Mouse (Mus musculus): ENCODE data around the gene Tmcc1. TPM values are rescaled to one million over a fixed set of nuclear protein-coding genes. Genes with fewer than 3 reads are reported as not detected.

Tmcc1 gene
- total RNA-seq, 2 experiments from 2014 or later = 9.7 to 11.4 TPM

- ATAC-seq (replicated peaks; ENCODE audit: poor library complexity) = peak; percentile 81
These were observed 198.3 kb downstream of the Tmcc1 start, which contains the start of gene Plxnd1 for GRCm38 (mm10) chr6:115994877-115995520. Gene Plxnd1 (minus strand): TSS chr6:115995005.

- peak; percentile 3; the same call in 1 of the 2 replicates for ATAC-seq (replicated peaks; ENCODE audit: poor library complexity)
These were observed 199.0 kb downstream of the Tmcc1 start for GRCm38 (mm10) chr6:115994146-115994876.

GRCm38 (mm10) chr6:115993463-115994145 lies 199.7 kb downstream of the Tmcc1 start:
- no peak for ATAC-seq (replicated peaks; ENCODE audit: poor library complexity)

- no peak for ATAC-seq (replicated peaks; ENCODE audit: poor library complexity)
These were observed 200.3 kb downstream of the Tmcc1 start for GRCm38 (mm10) chr6:115992981-115993380.

GRCm38 (mm10) chr6:115991881-115992620 lies 201.2 kb downstream of the Tmcc1 start:
- ATAC-seq (replicated peaks; ENCODE audit: poor library complexity) = no peak

- ATAC-seq (replicated peaks; ENCODE audit: poor library complexity) = no peak
These were observed 202.0 kb downstream of the Tmcc1 start for GRCm38 (mm10) chr6:115991108-115991880.

- no peak for ATAC-seq (replicated peaks; ENCODE audit: poor library complexity)
These were observed 202.8 kb downstream of the Tmcc1 start for GRCm38 (mm10) chr6:115990479-115990878.

- ATAC-seq (replicated peaks; ENCODE audit: poor library complexity) = no peak
These were observed 203.2 kb downstream of the Tmcc1 start for GRCm38 (mm10) chr6:115990056-115990455.

- no peak for ATAC-seq (replicated peaks; ENCODE audit: poor library complexity)
These were observed 203.7 kb downstream of the Tmcc1 start for GRCm38 (mm10) chr6:115989607-115990006.

- no peak for ATAC-seq (replicated peaks; ENCODE audit: poor library complexity)
These were observed 204.3 kb downstream of the Tmcc1 start for GRCm38 (mm10) chr6:115989032-115989431.

- peak; percentile 22 for ATAC-seq (replicated peaks; ENCODE audit: poor library complexity)
These were observed 206.1 kb downstream of the Tmcc1 start for GRCm38 (mm10) chr6:115987096-115987747.

- ATAC-seq (replicated peaks; ENCODE audit: poor library complexity) = no peak
These were observed 206.7 kb downstream of the Tmcc1 start for GRCm38 (mm10) chr6:115986472-115987095.

GRCm38 (mm10) chr6:115985622-115986021 lies 207.7 kb downstream of the Tmcc1 start:
- ATAC-seq (replicated peaks; ENCODE audit: poor library complexity) = no peak

- ATAC-seq (replicated peaks; ENCODE audit: poor library complexity) = no peak
These were observed 208.7 kb downstream of the Tmcc1 start for GRCm38 (mm10) chr6:115984580-115984979.

- ATAC-seq (replicated peaks; ENCODE audit: poor library complexity) = no peak
These were observed 209.8 kb downstream of the Tmcc1 start for GRCm38 (mm10) chr6:115983306-115984038.

GRCm38 (mm10) chr6:115982889-115983288 lies 210.4 kb downstream of the Tmcc1 start:
- ATAC-seq (replicated peaks; ENCODE audit: poor library complexity) = no peak

- no peak for ATAC-seq (replicated peaks; ENCODE audit: poor library complexity)
These were observed 214.7 kb downstream of the Tmcc1 start for GRCm38 (mm10) chr6:115978596-115978995.

GRCm38 (mm10) chr6:115977810-115978209 lies 215.5 kb downstream of the Tmcc1 start:
- no peak for ATAC-seq (replicated peaks; ENCODE audit: poor library complexity)

- ATAC-seq (replicated peaks; ENCODE audit: poor library complexity) = no peak
These were observed 217.7 kb downstream of the Tmcc1 start for GRCm38 (mm10) chr6:115975606-115976005.
